Mouse (Mus musculus) cortical plate, adult 2 months (tissue): Measurements from ENCODE around the gene Kif3c. TPM values are rescaled to one million over a fixed set of nuclear protein-coding genes. Genes with fewer than 3 reads are reported as not detected.
"Not testable (repeated sequence)": the region's sequence is repeated elsewhere in the genome, so short reads cannot be mapped to it uniquely, and the experiment has no call there.

ENCODE experiments used
- H3K27ac ChIP-seq: fragments of 200-500 bp; 2 replicates; pipeline ENCODE4 v1.5.1; 2012; ENCODE audit warnings: low read length, control low read depth, inconsistent platforms; ENCODE audit not compliant: insufficient read depth
- H3K4me1 ChIP-seq: fragments of 200-500 bp; 2 replicates; pipeline ENCODE4 v1.6.1; 2011; ENCODE audit warnings: low read length; ENCODE audit not compliant: control insufficient read depth, insufficient read depth
- H3K4me3 ChIP-seq: fragments of 200-500 bp; 2 replicates; pipeline ENCODE4 v1.5.1; 2011; ENCODE audit warnings: mild to moderate bottlenecking, low read length, control low read depth; ENCODE audit not compliant: insufficient read depth
- CTCF ChIP-seq: fragments of 200-500 bp; IDR thresholded peaks from 2 replicates; pipeline ENCODE4 v1.5.1; 2011; ENCODE audit warnings: mild to moderate bottlenecking, control low read depth, low read length; ENCODE audit not compliant: insufficient read depth; ENCODE audit errors: extremely low read depth
- POLR2A ChIP-seq: fragments of 200-500 bp; IDR thresholded peaks from 2 replicates; pipeline ENCODE4 v1.6.1; 2011; ENCODE audit warnings: mild to moderate bottlenecking, low read length, control low read depth; ENCODE audit not compliant: insufficient read depth; ENCODE audit errors: extremely low read depth
- polyA plus RNA-seq: library from polyadenylated mRNA; depleted of rRNA; stranded (reverse); fragments of >200 nt; gene quantifications from 2 replicates; pipeline ENCODE4 v1.2.3, GENCODE M21; 2012

Kif3c gene
- polyA plus RNA-seq, 1 experiment: 130 TPM

- TF ChIP-seq CTCF: no peak
- TF ChIP-seq POLR2A: no peak
- H3K4me1 ChIP-seq: peaks cover 6% of the 10 kb centered on the region
- no peak overlapping the region for H3K4me3 ChIP-seq
- H3K27ac ChIP-seq: peak overlapping the region; percentile 4; the same call in 1 of the 2 replicates
Measured at GRCm38 (mm10) chr12:3384860-3385259, 19.9 kb downstream of the Kif3c start.

- no peak for TF ChIP-seq CTCF
- H3K27ac ChIP-seq: peak overlapping the region; percentile 4
- peaks cover 6% of the 10 kb centered on the region for H3K4me1 ChIP-seq
- H3K4me3 ChIP-seq: no peak overlapping the region
Measured at GRCm38 (mm10) chr12:3385271-3385670, 20.3 kb downstream of the Kif3c start.

GRCm38 (mm10) chr12:3385940-3386339 is 21.0 kb downstream of the Kif3c start:
- Histone ChIP-seq H3K4me3 (no peak overlapping the region), H3K27ac (peak overlapping the region; percentile 4; the same call in 1 of the 2 replicates), H3K4me1 (peaks cover 6% of the 10 kb centered on the region)
- TF ChIP-seq CTCF: no peak
- no peak for TF ChIP-seq POLR2A

GRCm38 (mm10) chr12:3387891-3388290 is 23.0 kb downstream of the Kif3c start:
- H3K4me3 ChIP-seq: no peak overlapping the region
- H3K4me1 ChIP-seq: peaks cover 6% of the 10 kb centered on the region
- no peak for TF ChIP-seq POLR2A
- no peak for TF ChIP-seq CTCF
- H3K27ac ChIP-seq: no peak overlapping the region

- peaks cover 6% of the 10 kb centered on the region for H3K4me1 ChIP-seq
- no peak overlapping the region for H3K27ac ChIP-seq
- no peak for TF ChIP-seq CTCF
- TF ChIP-seq POLR2A: no peak
- no peak overlapping the region for H3K4me3 ChIP-seq
Measured at GRCm38 (mm10) chr12:3389394-3389793, 24.5 kb downstream of the Kif3c start.

- no peak for TF ChIP-seq CTCF
- TF ChIP-seq POLR2A: no peak
- H3K4me3 ChIP-seq: no peak overlapping the region
- H3K27ac ChIP-seq: no peak overlapping the region
- peaks cover 3% of the 10 kb centered on the region for H3K4me1 ChIP-seq
Measured at GRCm38 (mm10) chr12:3390071-3390470, 25.1 kb downstream of the Kif3c start.

- Histone ChIP-seq H3K4me1 (no peaks in the 10 kb centered on the region; the same call in none of the 2 replicates), H3K4me3 (no peak overlapping the region), H3K27ac (no peak overlapping the region)
- TF ChIP-seq CTCF (peak; percentile 94), POLR2A (no peak)
Measured at GRCm38 (mm10) chr12:3390577-3391262, 25.8 kb downstream of the Kif3c start.

- TF ChIP-seq CTCF: no peak
- no peak for TF ChIP-seq POLR2A
- no peaks in the 10 kb centered on the region; the same call in none of the 2 replicates for H3K4me1 ChIP-seq
- no peak overlapping the region for H3K27ac ChIP-seq
- no peak overlapping the region for H3K4me3 ChIP-seq
Measured at GRCm38 (mm10) chr12:3391276-3391675, 26.3 kb downstream of the Kif3c start.

GRCm38 (mm10) chr12:3393140-3393539 is 28.2 kb downstream of the Kif3c start:
- no peak overlapping the region for H3K4me3 ChIP-seq
- TF ChIP-seq CTCF: no peak
- TF ChIP-seq POLR2A: no peak
- no peaks in the 10 kb centered on the region; the same call in 1 of the 2 replicates for H3K4me1 ChIP-seq
- H3K27ac ChIP-seq: no peak overlapping the region

GRCm38 (mm10) chr12:3396931-3397330 is 32.0 kb downstream of the Kif3c start:
- Histone ChIP-seq H3K4me1 (no peaks in the 10 kb centered on the region; the same call in 1 of the 2 replicates), H3K4me3 (no peak overlapping the region), H3K27ac (no peak overlapping the region)
- TF ChIP-seq POLR2A (no peak), CTCF (no peak)

- H3K4me3 ChIP-seq, H3K4me1 ChIP-seq, H3K27ac ChIP-seq: not testable (repeated sequence)
Measured at GRCm38 (mm10) chr12:3405662-3406061, 40.7 kb downstream of the Kif3c start.

GRCm38 (mm10) chr12:3406585-3406984 is 41.7 kb downstream of the Kif3c start:
- TF ChIP-seq POLR2A: no peak
- TF ChIP-seq CTCF: no peak
- H3K27ac ChIP-seq: no peak overlapping the region
- H3K4me1 ChIP-seq: peaks cover 2% of the 10 kb centered on the region; the same call in 1 of the 2 replicates
- no peak overlapping the region for H3K4me3 ChIP-seq
